Mouse (Mus musculus): ENCODE data around the gene Man1a2. TPM values are rescaled to one million over a fixed set of nuclear protein-coding genes. Genes with fewer than 3 reads are reported as not detected.

The Man1a2 gene
- polyA plus RNA-seq, 1 experiment: 22.5 TPM

Other genes starting within 250 kb of the Man1a2 start
- gene Tent5c, start 196.2 kb downstream of the Man1a2 start, polyA plus RNA-seq (2012; ENCODE audit: insufficient read depth, insufficient read length, missing spikeins): 0.67 and 2.9 TPM in 2 replicates
- not detected in 2 replicates for gene Vtcn1, start 140.0 kb upstream of the Man1a2 start, polyA plus RNA-seq (2012; ENCODE audit: insufficient read depth, insufficient read length, missing spikeins)
- gene Trim45, start 236.7 kb upstream of the Man1a2 start, polyA plus RNA-seq (2012; ENCODE audit: insufficient read depth, insufficient read length, missing spikeins): 0.67 and 2.7 TPM in 2 replicates